Mouse (Mus musculus) embryonic facial prominence, embryonic 13.5 days (tissue): ENCODE data around the gene Pde4c. TPM values are rescaled to one million over a fixed set of nuclear protein-coding genes. Genes with fewer than 3 reads are reported as not detected.

Source experiments
- ATAC-seq: fragments of 200-750 bp; cut with Nextera tagmentation; 2 replicates; pipeline ENCODE4 v1.8.0; 2017; ENCODE audit warnings: low read depth; ENCODE audit not compliant: insufficient number of reproducible peaks, insufficient read depth, low FRiP score, low TSS enrichment
- H3K27ac ChIP-seq: fragments of 300-500 bp; sonication (generic); 2 replicates; pipeline ENCODE4 v1.5.1; 2015; ENCODE audit warnings: moderate library complexity, mild to moderate bottlenecking, inconsistent platforms
- H3K27me3 ChIP-seq: fragments of 300-500 bp; sonication (generic); 2 replicates; pipeline ENCODE4 v1.6.1; 2015; ENCODE audit warnings: mild to moderate bottlenecking, inconsistent platforms
- H3K36me3 ChIP-seq: fragments of 300-500 bp; sonication (generic); 2 replicates; pipeline ENCODE4 v1.6.1; 2015; ENCODE audit warnings: mild to moderate bottlenecking, inconsistent platforms
- H3K4me1 ChIP-seq: fragments of 300-500 bp; sonication (generic); 2 replicates; pipeline ENCODE4 v1.6.1; 2015; ENCODE audit warnings: inconsistent platforms
- H3K4me2 ChIP-seq: fragments of 300-500 bp; sonication (generic); 2 replicates; pipeline ENCODE4 v1.6.1; 2015; ENCODE audit warnings: moderate library complexity, mild to moderate bottlenecking, inconsistent platforms
- H3K4me3 ChIP-seq: fragments of 300-500 bp; sonication (generic); 2 replicates; pipeline ENCODE4 v1.5.1; 2015; ENCODE audit warnings: mild to moderate bottlenecking, inconsistent platforms
- H3K9ac ChIP-seq: fragments of 300-500 bp; sonication (generic); 2 replicates; pipeline ENCODE4 v1.6.1; 2015; ENCODE audit warnings: mild to moderate bottlenecking, inconsistent platforms
- H3K9me3 ChIP-seq: fragments of 300-500 bp; sonication (generic); 2 replicates; pipeline ENCODE4 v1.6.1; 2016; ENCODE audit warnings: inconsistent platforms
- WGBS: fragments of 180-500 bp; shearing (Covaris S2); methylation state at CpG from one replicate; pipeline ENCODE4 v1.1.7; 2015; ENCODE audit warnings: mixed read lengths; 5-methylcytosine and 5-hydroxymethylcytosine counted together
- polyA plus RNA-seq: library from polyadenylated mRNA; unstranded; fragments of >200 nt; fragmentation: Nextera tagmentation; extraction: Ambion mirVana; gene quantifications from 2 replicates; pipeline ENCODE4 v1.2.1, GENCODE M21; 2015

The Pde4c gene
- polyA plus RNA-seq, 1 experiment from 2014 or later: 0.13 TPM

DNA sequence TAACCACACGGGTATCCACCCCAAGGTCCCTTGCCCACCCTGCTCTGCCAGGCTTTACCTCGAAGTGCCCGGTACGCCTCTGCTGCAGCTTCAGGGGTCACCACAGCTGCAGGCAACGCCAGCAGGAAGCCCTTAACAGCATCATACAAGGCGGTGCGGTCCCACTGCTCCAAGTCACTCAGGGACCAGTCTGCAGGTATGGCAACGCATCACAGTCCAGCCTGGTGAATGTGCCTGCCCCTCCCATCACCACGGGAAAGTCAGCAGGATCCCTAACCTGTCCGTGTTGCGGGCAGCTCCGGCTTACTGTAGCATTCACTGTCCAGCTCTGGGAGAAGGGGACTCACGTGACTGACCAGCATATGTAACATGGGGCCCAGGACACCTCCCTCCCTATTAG is 48.6 kb downstream of the Pde4c start:
- Histone ChIP-seq H3K9ac (no peak overlapping the region; the same call in 1 of the 2 replicates), H3K36me3 (peaks cover 78% of the 10 kb centered on the region), H3K9me3 (no peaks in the 10 kb centered on the region), H3K27me3 (no peaks in the 10 kb centered on the region), H3K27ac (no peak overlapping the region), H3K4me2 (no peak overlapping the region), H3K4me3 (no peak overlapping the region), H3K4me1 (peaks cover 42% of the 10 kb centered on the region)
- WGBS: 90% methylated on average over 13 of the region's 13 CpGs
- no peak for ATAC-seq

DNA sequence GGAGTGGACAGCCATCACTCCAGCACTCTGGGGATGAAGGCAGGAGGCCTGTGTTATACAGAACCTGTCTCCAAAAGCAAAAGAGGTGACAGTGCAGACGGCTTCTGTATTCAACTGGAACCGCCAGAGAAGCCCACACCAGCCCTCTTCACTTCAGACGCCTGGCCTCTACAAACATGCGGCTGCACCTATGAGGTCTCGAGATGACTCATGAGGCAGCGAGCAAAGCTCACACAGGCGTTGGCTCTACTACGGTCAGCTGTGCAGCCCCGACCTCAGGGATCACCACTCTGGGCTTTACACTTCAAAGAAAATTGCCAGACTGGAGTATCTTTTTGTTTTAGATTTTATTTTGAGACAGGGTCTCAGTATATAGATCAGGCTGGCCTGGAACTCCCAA is 49.4 kb downstream of the Pde4c start:
- Histone ChIP-seq H3K27ac (peak overlapping the region; percentile 84), H3K4me1 (peaks cover 46% of the 10 kb centered on the region), H3K4me2 (peak overlapping the region; percentile 83), H3K27me3 (no peaks in the 10 kb centered on the region), H3K36me3 (peaks cover 72% of the 10 kb centered on the region), H3K9ac (peak overlapping the region; percentile 99), H3K4me3 (no peak overlapping the region), H3K9me3 (no peaks in the 10 kb centered on the region)
- no peak for ATAC-seq
- WGBS: 87% methylated on average over 9 of the region's 9 CpGs

DNA sequence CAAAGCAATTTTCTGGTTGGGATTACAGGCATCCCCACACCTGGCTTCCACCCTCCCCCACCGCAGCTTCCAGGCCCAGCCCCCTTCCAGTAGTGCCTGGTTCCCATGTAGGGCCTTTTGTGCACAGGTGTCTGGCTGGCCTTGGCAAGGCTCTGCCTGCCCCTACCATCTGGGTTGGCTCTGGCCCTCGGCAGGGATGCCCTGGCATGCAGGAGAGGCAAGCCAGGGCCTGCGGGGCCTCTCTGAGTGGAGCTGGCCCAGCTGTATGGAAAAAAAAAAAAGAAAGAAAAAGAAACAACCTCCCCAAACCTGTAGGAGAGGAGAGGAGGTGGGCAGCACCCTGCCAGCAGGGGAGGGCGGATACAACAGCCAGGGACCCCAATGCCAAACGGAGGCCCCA is 49.9 kb downstream of the Pde4c start:
- no peak for ATAC-seq
- Histone ChIP-seq H3K4me1 (peaks cover 51% of the 10 kb centered on the region), H3K27me3 (no peaks in the 10 kb centered on the region), H3K27ac (peak overlapping the region; percentile 84), H3K36me3 (peaks cover 72% of the 10 kb centered on the region), H3K9ac (peak overlapping the region; percentile 99), H3K9me3 (no peaks in the 10 kb centered on the region), H3K4me2 (peak overlapping the region; percentile 83), H3K4me3 (peak overlapping the region; percentile 7; the same call in 1 of the 2 replicates)
- WGBS: 59% methylated on average over 5 of the region's 5 CpGs

DNA sequence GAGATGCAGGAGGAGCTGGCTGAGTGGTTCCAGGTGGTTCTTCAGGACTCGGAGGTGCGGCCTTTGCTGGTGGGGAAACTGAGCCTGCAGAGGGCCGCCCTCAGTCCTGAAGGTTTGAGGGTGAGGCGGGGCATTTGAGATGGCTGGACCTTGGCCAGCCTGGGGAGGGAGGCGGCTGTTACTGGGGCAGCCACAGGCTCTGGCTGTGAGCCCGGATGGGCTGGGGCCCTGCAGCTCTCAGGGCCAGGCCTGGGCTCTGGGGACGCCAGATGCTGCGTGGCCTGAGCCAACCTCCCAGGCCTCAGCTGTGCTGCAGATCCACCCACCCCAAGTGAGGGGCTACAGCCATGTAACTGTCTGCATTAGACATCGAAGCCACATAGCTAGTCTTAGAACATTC is 50.3 kb downstream of the Pde4c start:
- peak overlapping the region; percentile 7; the same call in 1 of the 2 replicates for H3K4me3 ChIP-seq

DNA sequence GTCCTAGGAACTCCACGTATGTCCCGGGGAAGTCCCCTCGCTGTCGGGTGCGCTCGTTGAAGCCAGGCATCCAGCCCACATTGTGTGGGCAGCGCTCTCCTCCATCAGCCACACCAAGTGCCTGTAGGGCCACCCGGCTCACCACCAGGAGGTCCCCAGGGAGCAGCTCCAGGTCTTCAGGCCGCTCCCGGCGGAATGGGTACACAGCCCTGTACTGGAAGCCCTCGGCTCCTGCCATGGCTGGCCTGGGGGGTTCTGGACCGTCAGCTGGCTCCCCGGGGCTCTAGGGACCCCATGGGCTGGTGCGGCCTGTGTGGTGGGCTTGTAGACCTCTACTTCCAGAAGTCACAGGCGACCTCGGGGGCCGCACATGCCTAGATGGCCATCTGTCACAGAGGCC is 51.2 kb downstream of the Pde4c start:
- H3K27me3 ChIP-seq: no peaks in the 10 kb centered on the region
- ATAC-seq: no peak
- peak overlapping the region; percentile 83 for H3K4me2 ChIP-seq
- H3K9me3 ChIP-seq: no peaks in the 10 kb centered on the region
- H3K36me3 ChIP-seq: peaks cover 72% of the 10 kb centered on the region
- H3K27ac ChIP-seq: peak overlapping the region; percentile 84
- H3K4me1 ChIP-seq: peaks cover 48% of the 10 kb centered on the region
- 91% methylated on average over 18 of the region's 18 CpGs for WGBS
- peak overlapping the region; percentile 99 for H3K9ac ChIP-seq
- peak overlapping the region; percentile 84 for H3K4me3 ChIP-seq

More for the DNA sequence above, 50.3 kb downstream of the Pde4c start:
- 62% methylated on average over 9 of the region's 9 CpGs for WGBS
- H3K27me3 ChIP-seq: no peaks in the 10 kb centered on the region
- peaks cover 52% of the 10 kb centered on the region for H3K4me1 ChIP-seq
- peaks cover 71% of the 10 kb centered on the region for H3K36me3 ChIP-seq
- peak overlapping the region; percentile 99 for H3K9ac ChIP-seq
- no peaks in the 10 kb centered on the region for H3K9me3 ChIP-seq
- H3K4me2 ChIP-seq: peak overlapping the region; percentile 83
- no peak for ATAC-seq
- peak overlapping the region; percentile 84 for H3K27ac ChIP-seq

DNA sequence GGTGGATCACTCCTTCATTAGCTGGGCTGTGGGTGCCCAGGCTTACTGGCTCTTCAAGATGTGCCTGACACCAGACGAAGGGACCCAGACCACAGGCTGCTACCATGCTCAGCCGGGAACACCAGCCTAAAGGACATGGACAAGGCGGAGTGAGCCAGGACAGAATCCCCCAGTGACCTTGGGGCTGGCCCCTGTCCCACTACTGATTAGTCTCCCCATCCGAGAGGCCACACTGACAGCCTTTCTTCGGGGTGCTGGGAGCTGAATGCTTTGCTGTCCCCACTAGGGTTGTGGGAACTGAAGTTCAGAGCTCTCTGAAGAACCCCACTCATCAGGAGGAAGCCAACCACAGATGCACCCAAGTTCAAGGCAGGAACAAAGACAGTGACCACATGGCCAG is 51.7 kb downstream of the Pde4c start:
- Histone ChIP-seq H3K4me2 (peak overlapping the region; percentile 83), H3K36me3 (peaks cover 72% of the 10 kb centered on the region), H3K27ac (0 out of 2 replicates have a peak overlapping the region, but pooled peaks have one; percentile 98), H3K4me1 (peaks cover 48% of the 10 kb centered on the region), H3K9me3 (no peaks in the 10 kb centered on the region), H3K4me3 (peak overlapping the region; percentile 84), H3K27me3 (no peaks in the 10 kb centered on the region), H3K9ac (peak overlapping the region; percentile 99)
- 93% methylated on average over 5 of the region's 5 CpGs for WGBS
- ATAC-seq: no peak

DNA sequence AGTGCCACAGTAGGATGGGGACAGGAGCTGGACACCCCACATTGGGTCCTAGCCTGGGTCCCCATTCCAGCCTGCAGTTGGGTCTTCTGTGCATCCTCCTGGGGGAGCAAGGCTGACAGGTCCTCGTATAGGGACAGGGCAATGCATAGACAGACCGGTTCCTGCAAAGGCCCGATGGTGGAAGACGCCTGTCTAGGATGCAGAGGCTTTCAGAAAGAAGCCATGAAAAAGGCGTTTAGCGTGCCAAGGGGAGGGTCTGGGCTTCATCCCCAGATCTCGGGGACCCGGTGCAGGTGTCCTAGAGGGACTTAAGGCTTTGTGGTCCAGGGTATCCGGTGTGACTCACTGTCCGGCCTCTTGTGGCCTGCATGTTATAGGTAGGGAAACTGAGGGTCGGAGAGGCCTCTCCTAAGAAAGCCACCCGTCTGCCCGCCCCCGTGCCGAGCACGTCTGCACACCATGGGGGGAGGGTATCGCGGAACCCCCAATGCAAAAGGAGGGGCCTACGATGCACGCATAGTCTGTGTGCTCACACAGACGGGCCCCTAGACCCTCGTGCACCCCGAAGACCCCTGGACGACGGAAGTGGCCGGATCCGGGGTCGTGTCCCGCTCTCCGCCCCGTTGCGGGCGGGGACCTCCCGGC is 52.5 kb downstream of the Pde4c start:
- H3K36me3 ChIP-seq: peaks cover 72% of the 10 kb centered on the region
- H3K4me2 ChIP-seq: peak overlapping the region; percentile 83
- WGBS: 2% methylated on average over 34 of the region's 34 CpGs
- no peaks in the 10 kb centered on the region for H3K9me3 ChIP-seq
- ATAC-seq: peak; percentile 0; the same call in 1 of the 2 replicates
- H3K27ac ChIP-seq: peak overlapping the region; percentile 98
- H3K27me3 ChIP-seq: no peaks in the 10 kb centered on the region
- H3K9ac ChIP-seq: peak overlapping the region; percentile 99
- H3K4me3 ChIP-seq: peak overlapping the region; percentile 84
- H3K4me1 ChIP-seq: peaks cover 48% of the 10 kb centered on the region

DNA sequence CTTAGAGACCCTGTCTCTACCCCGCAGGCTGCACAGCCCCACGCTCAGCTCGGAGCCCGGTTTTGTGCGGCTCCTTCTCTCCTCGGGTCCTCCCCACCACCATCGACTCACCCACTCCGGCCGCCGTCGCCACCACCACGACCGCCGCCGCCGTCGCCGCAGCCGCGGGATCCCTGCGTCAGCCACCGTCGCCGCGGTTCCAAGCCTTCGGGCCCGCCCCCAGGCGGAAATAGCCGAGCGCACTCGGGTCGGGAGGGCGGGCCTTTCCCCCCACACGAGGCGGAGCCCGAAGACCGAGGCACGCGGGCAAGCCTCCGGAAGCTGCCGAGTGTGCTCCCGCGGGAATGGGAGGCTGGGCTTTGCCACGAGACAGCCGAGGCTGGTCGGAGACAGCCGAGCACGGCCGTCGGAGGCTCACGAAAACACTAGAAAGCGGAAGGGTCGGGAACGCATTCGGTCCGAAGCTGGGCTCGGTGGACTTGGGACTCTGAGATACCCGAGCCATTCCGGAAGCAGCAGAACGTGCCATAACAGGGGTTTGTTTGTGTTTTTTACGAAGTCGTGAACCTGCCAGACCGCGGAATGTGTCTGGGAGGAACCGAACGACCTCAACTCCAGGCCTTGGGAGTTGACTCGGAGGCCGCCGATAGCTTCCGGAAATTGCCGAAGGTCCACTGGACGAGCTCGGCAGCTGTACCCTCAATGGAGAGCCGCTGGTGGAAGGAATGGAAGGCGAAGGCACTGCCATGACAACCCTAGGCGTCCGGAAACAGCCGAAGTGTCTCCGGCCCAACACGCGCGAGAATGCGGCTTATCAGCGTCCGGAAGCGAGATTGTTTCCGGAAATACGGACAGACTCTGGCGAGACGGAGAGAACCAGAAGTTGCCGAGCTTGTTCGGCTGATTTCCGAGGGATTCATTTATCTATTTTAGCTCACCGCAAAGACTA is 53.2 kb downstream of the Pde4c start, which contains the start of gene Pik3r2:
Gene Pik3r2, minus strand, starts transcription at position 218 of the 949 bp plus-strand sequence.
- H3K4me3 ChIP-seq: peak within 1 kb of the TSS; percentile 84
- H3K36me3 ChIP-seq: peaks cover 72% of the 10 kb centered on the region
- H3K4me2 ChIP-seq: peak within 1 kb of the TSS; percentile 83
- WGBS: under 1% methylated on average over 94 of the region's 94 CpGs
- H3K27ac ChIP-seq: peak within 1 kb of the TSS; percentile 98
- no peaks in the 10 kb centered on the region for H3K9me3 ChIP-seq
- H3K9ac ChIP-seq: peak within 1 kb of the TSS; percentile 99
- no peaks in the 10 kb centered on the region for H3K27me3 ChIP-seq
- peaks cover 48% of the 10 kb centered on the region for H3K4me1 ChIP-seq
- peak; percentile 86 for ATAC-seq

DNA sequence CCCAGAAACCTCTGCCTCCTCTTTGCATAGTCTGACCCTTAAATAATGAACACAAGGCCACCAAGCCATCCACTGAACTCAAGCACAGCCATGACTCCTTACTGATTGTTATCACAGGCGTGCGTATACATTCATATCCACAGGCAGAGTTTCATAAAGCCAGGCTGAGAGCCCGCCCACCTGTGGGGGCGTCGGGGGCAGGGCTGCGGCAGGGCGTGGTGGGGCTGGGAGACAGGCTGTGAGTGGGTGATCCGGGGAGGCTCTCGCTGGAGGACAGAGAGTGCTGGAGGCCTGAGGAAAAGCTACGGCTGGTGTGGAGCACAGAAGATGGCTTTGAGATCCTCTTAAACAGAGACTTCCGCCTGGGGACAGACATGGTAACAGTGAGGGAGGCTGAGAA is 56.6 kb downstream of the Pde4c start:
- H3K4me3 ChIP-seq: no peak overlapping the region
- no peak for ATAC-seq
- no peaks in the 10 kb centered on the region for H3K27me3 ChIP-seq
- H3K27ac ChIP-seq: no peak overlapping the region
- H3K4me2 ChIP-seq: no peak overlapping the region
- H3K4me1 ChIP-seq: peaks cover 21% of the 10 kb centered on the region
- peaks cover 70% of the 10 kb centered on the region for H3K36me3 ChIP-seq
- peak overlapping the region; percentile 52; the same call in 1 of the 2 replicates for H3K9ac ChIP-seq
- WGBS: 76% methylated on average over 11 of the region's 11 CpGs
- H3K9me3 ChIP-seq: no peaks in the 10 kb centered on the region

DNA sequence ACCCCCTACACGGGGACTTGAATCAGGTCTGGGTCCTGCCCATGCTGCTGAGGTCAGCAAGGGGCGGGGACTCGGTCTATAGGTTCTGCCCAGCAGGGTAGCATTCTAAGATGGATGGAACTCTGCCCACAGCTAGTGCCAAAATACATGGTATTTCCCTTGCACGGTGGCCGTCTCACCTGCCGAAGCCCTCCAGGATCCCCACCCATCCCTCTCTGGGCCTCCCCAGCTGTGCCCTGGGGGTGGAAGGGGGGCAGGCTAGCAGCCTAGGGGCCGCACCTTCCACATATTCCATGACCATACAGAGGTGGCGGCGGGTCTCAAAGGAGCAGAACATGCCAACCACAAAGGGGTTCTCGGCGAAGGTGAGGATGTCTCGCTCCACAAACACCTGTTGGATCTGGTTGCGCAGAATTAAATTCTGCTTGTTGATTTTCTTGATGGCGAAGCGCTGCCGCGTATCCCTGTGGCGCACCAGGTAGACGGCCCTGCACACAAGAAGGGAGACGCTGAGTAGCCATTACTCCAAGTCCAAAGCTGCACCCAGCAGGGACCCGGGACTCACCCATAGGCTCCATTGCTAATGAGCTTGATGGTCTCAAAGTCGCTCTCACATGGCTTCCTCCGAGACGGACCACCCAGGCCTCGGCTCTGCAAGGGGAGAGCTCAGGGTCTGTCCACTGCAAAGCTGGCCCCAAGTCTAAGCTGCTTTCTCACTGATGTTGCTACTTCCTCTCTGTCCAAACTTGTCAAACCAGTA is 63.0 kb downstream of the Pde4c start:
- ATAC-seq: no peak
- Histone ChIP-seq H3K4me3 (no peak overlapping the region), H3K9me3 (no peaks in the 10 kb centered on the region), H3K27ac (no peak overlapping the region), H3K27me3 (no peaks in the 10 kb centered on the region), H3K4me1 (peaks cover 13% of the 10 kb centered on the region), H3K9ac (no peak overlapping the region), H3K4me2 (no peak overlapping the region), H3K36me3 (peaks cover 84% of the 10 kb centered on the region)
- WGBS: 88% methylated on average over 25 of the region's 25 CpGs

DNA sequence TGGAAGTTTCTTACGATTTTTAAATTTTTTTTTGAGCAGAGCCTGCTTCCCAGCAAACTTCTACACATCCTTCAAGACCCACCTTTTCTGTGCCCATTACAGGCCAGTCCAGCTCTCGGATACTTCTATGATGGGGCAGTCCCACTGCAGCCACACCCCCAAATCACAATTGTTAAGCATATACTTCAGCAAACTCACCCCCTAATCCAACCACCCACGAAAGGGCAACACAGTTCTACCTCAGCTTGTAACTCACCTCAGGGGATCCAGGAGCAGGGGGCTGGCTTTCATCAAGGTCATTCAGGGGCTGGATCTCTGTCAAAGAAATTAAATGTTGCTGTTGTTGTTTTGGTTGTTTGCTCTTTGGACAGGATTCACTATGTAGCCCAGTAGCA is 63.5 kb downstream of the Pde4c start:
- 80% methylated on average over 3 of the region's 3 CpGs for WGBS
- no peak overlapping the region for H3K4me3 ChIP-seq
- H3K9ac ChIP-seq: 0 out of 2 replicates have a peak overlapping the region, but pooled peaks have one; percentile 17
- peaks cover 78% of the 10 kb centered on the region for H3K36me3 ChIP-seq
- H3K27me3 ChIP-seq: no peaks in the 10 kb centered on the region
- H3K4me1 ChIP-seq: peaks cover 19% of the 10 kb centered on the region
- H3K9me3 ChIP-seq: no peaks in the 10 kb centered on the region
- no peak overlapping the region for H3K4me2 ChIP-seq
- no peak for ATAC-seq
- H3K27ac ChIP-seq: no peak overlapping the region
